ENCODE assay signal across 8 mouse cellular contexts in genomic region chr10:39066962-39067361, GRCm38 (mm10).
A peak's percentile ranks its signal among the peaks of the same experiment; 100 is the strongest.
DNase-seq lines count a peak whose midpoint lies in the region; ATAC-seq and TF ChIP-seq lines count a peak whose summit lies in the region.
"Had no signal": no experiment of that assay in that cellular context is flagged by ENCODE, and none has a peak within 500 bp of the region (broad histone marks: within the 10 kb centered on the region; RNA-seq: fewer than 3 reads in every experiment).

No protein-coding gene starts in this region.

- peak; percentile 85 for TF ChIP-seq CTCF in left cerebral cortex, adult 2 months (IDR thresholded peaks at IDR 0.05)

- no peaks in the 10 kb centered on the region for H3K27me3 ChIP-seq in hindbrain, embryonic 15.5 days
- no peaks in the 10 kb centered on the region for H3K27me3 ChIP-seq in midbrain, embryonic 13.5 days
- H3K27me3 ChIP-seq: neural tube, embryonic 13.5 days had no signal

- no peak overlapping the region for H3K4me2 ChIP-seq in hindbrain, embryonic 15.5 days
- H3K4me2 ChIP-seq in midbrain, embryonic 13.5 days (replicated peaks): no peak overlapping the region
- H3K4me2 ChIP-seq: neural tube, embryonic 13.5 days had no signal

- DNase-seq in NIH3T3 (ENCODE audit: low read depth): peak; percentile 83
- DNase-seq in c-Kit-positive CD71-negative TER-119-negative erythroid progenitor cells, embryonic 14.5 days (ENCODE audit: low read depth): peak; percentile 56
- DNase-seq in frontal cortex, adult 2 months (ENCODE audit: extremely low spot score in 1 of 2, low spot score in 1 of 2): peak; percentile 14 to 76
- DNase-seq in left cerebral cortex, adult 2 months (ENCODE audit: extremely low spot score in 1 of 2, low spot score in 2 of 2): peak; percentile 33 to 56
- DNase-seq in spleen, postnatal 10 days (ENCODE audit: low spot score in 2 of 2): peak; percentile 24 to 79

- intact Hi-C loops in left cerebral cortex, adult 2 months (cut with DNase I): no loop called here

- peak; percentile 42; the same call in 1 of the 2 replicates for ATAC-seq in hindbrain, embryonic 15.5 days (ENCODE audit: low FRiP score, low read depth)
- peak; percentile 63 for ATAC-seq in midbrain, embryonic 13.5 days

- H3K9me3 ChIP-seq in hindbrain, embryonic 15.5 days: no peaks in the 10 kb centered on the region
- H3K9me3 ChIP-seq in midbrain, embryonic 13.5 days: no peaks in the 10 kb centered on the region
- H3K9me3 ChIP-seq: neural tube, embryonic 13.5 days had no signal

- no peaks in the 10 kb centered on the region for H3K4me1 ChIP-seq in hindbrain, embryonic 15.5 days (replicated peaks)
- H3K4me1 ChIP-seq in midbrain, embryonic 13.5 days (replicated peaks): no peaks in the 10 kb centered on the region
- H3K4me1 ChIP-seq: neural tube, embryonic 13.5 days had no signal

- H3K36me3 ChIP-seq in hindbrain, embryonic 15.5 days: no peaks in the 10 kb centered on the region
- H3K36me3 ChIP-seq in midbrain, embryonic 13.5 days: no peaks in the 10 kb centered on the region

- no peak overlapping the region for H3K9ac ChIP-seq in hindbrain, embryonic 15.5 days
- no peak overlapping the region for H3K9ac ChIP-seq in midbrain, embryonic 13.5 days (replicated peaks)
- H3K9ac ChIP-seq: neural tube, embryonic 13.5 days had no signal

- no peak overlapping the region for H3K4me3 ChIP-seq in hindbrain, embryonic 15.5 days
- no peak overlapping the region for H3K4me3 ChIP-seq in left cerebral cortex, adult 2 months
- no peak overlapping the region for H3K4me3 ChIP-seq in midbrain, embryonic 13.5 days (replicated peaks)
- H3K4me3 ChIP-seq: neural tube, embryonic 13.5 days had no signal

- no peak overlapping the region for H3K27ac ChIP-seq in hindbrain, embryonic 15.5 days (replicated peaks)
- H3K27ac ChIP-seq in left cerebral cortex, adult 2 months: no peak overlapping the region
- H3K27ac ChIP-seq in midbrain, embryonic 13.5 days: no peak overlapping the region
- H3K27ac ChIP-seq: neural tube, embryonic 13.5 days had no signal
